Comparison of ENCODE assay signal across 9 mouse cellular contexts in genomic region chr17:30590417-30591198, GRCm38 (mm10). TPM values are rescaled to one million over a fixed set of nuclear protein-coding genes. Genes with fewer than 3 reads are reported as not detected.
DNase-seq lines count a peak whose midpoint lies in the region; ATAC-seq and TF ChIP-seq lines count a peak whose summit lies in the region.
"Had no signal": no experiment of that assay in that cellular context is flagged by ENCODE, and none has a peak within 500 bp of the region (broad histone marks: within the 10 kb centered on the region; RNA-seq: fewer than 3 reads in every experiment).

No protein-coding gene starts in this region.

- no peak overlapping the region for H3K9ac ChIP-seq in ES-E14 (ENCODE audit: insufficient read depth, low read depth, low read length, poor library complexity, severe bottlenecking)
- H3K9ac ChIP-seq: limb, embryonic 12.5 days had no signal

- ATAC-seq in granulocyte monocyte progenitor cell, adult 5-6 weeks (replicated peaks; ENCODE audit: poor library complexity, severe bottlenecking): peak; percentile 59

- no peaks in the 10 kb centered on the region for H3K9me3 ChIP-seq in ES-E14 (ENCODE audit: control insufficient read depth, insufficient read depth, low read depth, low read length)
- H3K9me3 ChIP-seq: limb, embryonic 12.5 days had no signal

- peak; percentile 47 to 53 for DNase-seq in adrenal gland, adult 18-20 months (ENCODE audit: low spot score in 2 of 2)
- DNase-seq in adrenal gland, postnatal 4 days (ENCODE audit: low spot score in 2 of 2): no peak
- DNase-seq in ES-E14 (ENCODE audit: low read depth, low spot score): peak; percentile 89
- peak; percentile 66 for DNase-seq in cerebellum, adult 9-11 months
- DNase-seq in kidney, postnatal 10 days: peak; percentile 75
- peak; percentile 84 for DNase-seq in lung, postnatal 10 days
- peak; percentile 79 for DNase-seq in retina, postnatal 1 day

- peaks cover 24% of the 10 kb centered on the region for H3K36me3 ChIP-seq in ES-E14 (ENCODE audit: control insufficient read depth, insufficient read depth, low read length, poor library complexity, severe bottlenecking)

- H3K27ac ChIP-seq in ES-E14 (ENCODE audit: insufficient read depth, low read depth, low read length, poor library complexity, severe bottlenecking): 0 out of 2 replicates have a peak overlapping the region, but pooled peaks have one; percentile 25
- H3K27ac ChIP-seq: limb, embryonic 12.5 days had no signal

- in situ Hi-C loops in ES-E14 (cut with MboI; ENCODE audit: low sequenced_read_pairs in 2 of 2, unreplicated experiment in 2 of 2): no loop called here

- H3K4me1 ChIP-seq in ES-E14 (ENCODE audit: control insufficient read depth in 2 of 2, insufficient read depth in 2 of 2, low read length in 2 of 2, poor library complexity in 1 of 2): peaks cover 6 to 33% of the 10 kb centered on the region in 2 experiments

- no peak overlapping the region for H3K4me3 ChIP-seq in ES-E14 (ENCODE audit: insufficient read depth in 1 of 2, low read depth in 1 of 2, low read length in 2 of 2, poor library complexity in 1 of 2, severe bottlenecking in 1 of 2)
- H3K4me3 ChIP-seq: limb, embryonic 12.5 days had no signal

TF ChIP-seq in ES-E14, 5 proteins besides CTCF, POLR2A, EP300 and RAD21:
- TF ChIP-seq ZC3H11A (IDR thresholded peaks at IDR 0.05; ENCODE audit: borderline replicate concordance, low read depth, low read length) (no peak; the same call in 1 of the 2 replicates), CHD2 (IDR thresholded peaks at IDR 0.05; ENCODE audit: low read depth, low read length) (no peak), HCFC1 (IDR thresholded peaks at IDR 0.05; ENCODE audit: borderline replicate concordance, insufficient read depth, low read length) (no peak), ZNF384 (IDR thresholded peaks at IDR 0.05; ENCODE audit: low read depth, low read length) (no peak), MAFK (IDR thresholded peaks at IDR 0.05; ENCODE audit: insufficient read depth, low read depth, low read length) (peak; percentile 84)
TF ChIP-seq in ES-E14: peak in this region for 1.

RNA-seq across cellular contexts. Expression of gene Btbd9, which starts 14.3 kb away (rescaled TPM):
- 10 to 100 TPM; 52.2 to 81.3 TPM for total RNA-seq in adrenal gland, adult 18-20 months (2021)
- 10 to 100 TPM; 40.4 to 41.5 TPM for total RNA-seq in adrenal gland, postnatal 4 days (2021)
- 28.2 and 34.8 TPM in 2 replicates for total RNA-seq in ES-E14 (2012; rRNA removed)
- 34.7 and 40.5 TPM in 2 replicates for total RNA-seq in granulocyte monocyte progenitor cell, adult 5-6 weeks (2014; fragmentation: Nextera tagmentation)
- total RNA-seq in granulocyte monocyte progenitor cell, adult 5-6 weeks (2017): 22.0 and 22.1 TPM in 2 replicates

RNA-seq across cellular contexts. Expression of gene Dnah8, which starts 33.5 kb away (rescaled TPM):
- under 1 TPM; 0.60 to 0.93 TPM for total RNA-seq in adrenal gland, adult 18-20 months (2021)
- 1 to 10 TPM in 1 of 2 experiments, under 1 TPM in 1; 0.62 to 1.3 TPM for total RNA-seq in adrenal gland, postnatal 4 days (2021)
- 19.5 and 28.0 TPM in 2 replicates for total RNA-seq in ES-E14 (2012; rRNA removed)
- total RNA-seq in granulocyte monocyte progenitor cell, adult 5-6 weeks (2014; fragmentation: Nextera tagmentation): 18.8 and 23.1 TPM in 2 replicates
- 20.3 and 28.0 TPM in 2 replicates for total RNA-seq in granulocyte monocyte progenitor cell, adult 5-6 weeks (2017)

RNA-seq across cellular contexts. Expression of gene Glo1, which starts 36.1 kb away (rescaled TPM):
- total RNA-seq in adrenal gland, adult 18-20 months (2021): 100 to 1,000 TPM; 131 to 145 TPM
- total RNA-seq in adrenal gland, postnatal 4 days (2021): 100 to 1,000 TPM; 121 to 138 TPM
- total RNA-seq in ES-E14 (2012; rRNA removed): 283 and 284 TPM in 2 replicates
- total RNA-seq in granulocyte monocyte progenitor cell, adult 5-6 weeks (2014; fragmentation: Nextera tagmentation): 52.8 and 91.5 TPM in 2 replicates
- 98.3 and 117 TPM in 2 replicates for total RNA-seq in granulocyte monocyte progenitor cell, adult 5-6 weeks (2017)

Comparison
In these comparisons a context has a peak if more than half of its experiments do, and no peak if none do; other contexts are left out.
1. DNase-seq: peak in adrenal gland, adult 18-20 months (2 of 2), ES-E14 (single experiment), cerebellum, adult 9-11 months (single experiment), kidney, postnatal 10 days (single experiment), lung, postnatal 10 days (single experiment) and retina, postnatal 1 day (single experiment); none in adrenal gland, postnatal 4 days (0 of 2).